Mouse (Mus musculus) liver, embryonic 12.5 days (tissue): ENCODE measurements around the gene Kalrn. TPM values are rescaled to one million over a fixed set of nuclear protein-coding genes. Genes with fewer than 3 reads are reported as not detected.

Experiments used
- ATAC-seq: fragments of 200-750 bp; cut with Nextera tagmentation; 2 replicates; pipeline ENCODE4 v1.8.0; 2017; ENCODE audit warnings: moderate number of reproducible peaks, mild to moderate bottlenecking, moderate library complexity
- H3K27ac ChIP-seq: fragments of 300-500 bp; sonication (generic); 2 replicates; pipeline ENCODE4 v1.5.1; 2016; ENCODE audit warnings: mild to moderate bottlenecking
- H3K27me3 ChIP-seq: fragments of 300-500 bp; sonication (generic); replicated peaks from 2 replicates; pipeline ENCODE4 v1.6.1; 2016; ENCODE audit warnings: mild to moderate bottlenecking, moderate library complexity
- H3K36me3 ChIP-seq: fragments of 300-500 bp; sonication (generic); 2 replicates; pipeline ENCODE4 v1.6.1; 2016; ENCODE audit warnings: mild to moderate bottlenecking, moderate library complexity
- H3K4me1 ChIP-seq: fragments of 300-500 bp; sonication (generic); 2 replicates; pipeline ENCODE4 v1.6.1; 2016
- H3K4me2 ChIP-seq: fragments of 300-500 bp; sonication (generic); 2 replicates; pipeline ENCODE4 v1.6.1; 2016; ENCODE audit warnings: mild to moderate bottlenecking, moderate library complexity
- H3K4me3 ChIP-seq: fragments of 300-500 bp; sonication (generic); 2 replicates; pipeline ENCODE4 v1.5.1; 2016; ENCODE audit warnings: mild to moderate bottlenecking, moderate library complexity
- H3K9ac ChIP-seq: fragments of 300-500 bp; sonication (generic); 2 replicates; pipeline ENCODE4 v1.6.1; 2016; ENCODE audit warnings: mild to moderate bottlenecking, moderate library complexity
- H3K9me3 ChIP-seq: fragments of 300-500 bp; sonication (generic); replicated peaks from 2 replicates; pipeline ENCODE4 v1.6.1; 2016; ENCODE audit warnings: mild to moderate bottlenecking, moderate library complexity
- WGBS: fragments of 180-500 bp; shearing (Covaris S2); methylation state at CpG from one replicate; pipeline ENCODE4 v1.1.7; 2016; ENCODE audit not compliant: insufficient replicate concordance; 5-methylcytosine and 5-hydroxymethylcytosine counted together
- polyA plus RNA-seq: library from polyadenylated mRNA; unstranded; fragments of >200 nt; fragmentation: Nextera tagmentation; extraction: Ambion mirVana; gene quantifications from 2 replicates; pipeline ENCODE4 v1.2.1, GENCODE M21; 2016

The Kalrn gene
- polyA plus RNA-seq, 1 experiment from 2014 or later, result 18.6 TPM

- H3K4me3 ChIP-seq, result no peak overlapping the region
- H3K27me3 ChIP-seq, result no peaks in the 10 kb centered on the region
- H3K27ac ChIP-seq, result no peak overlapping the region
- 51% methylated on average over 3 of the region's 3 CpGs for WGBS
- no peak overlapping the region for H3K4me2 ChIP-seq
- H3K36me3 ChIP-seq, result no peaks in the 10 kb centered on the region
- no peak overlapping the region for H3K9ac ChIP-seq
- no peaks in the 10 kb centered on the region for H3K4me1 ChIP-seq
- no peak for ATAC-seq
- H3K9me3 ChIP-seq, result no peaks in the 10 kb centered on the region
Measured at GRCm38 (mm10) chr16:34489805-34490325, 83.5 kb downstream of the Kalrn start.

- Histone ChIP-seq H3K27ac (no peak overlapping the region), H3K9ac (no peak overlapping the region)
Measured at GRCm38 (mm10) chr16:34487823-34488222, 85.5 kb downstream of the Kalrn start.

GRCm38 (mm10) chr16:34487268-34487667 lies 86.1 kb downstream of the Kalrn start:
- Histone ChIP-seq H3K27me3 (no peaks in the 10 kb centered on the region), H3K4me2 (no peak overlapping the region), H3K4me3 (no peak overlapping the region), H3K4me1 (no peaks in the 10 kb centered on the region), H3K9ac (no peak overlapping the region), H3K9me3 (no peaks in the 10 kb centered on the region), H3K27ac (no peak overlapping the region), H3K36me3 (no peaks in the 10 kb centered on the region)
- no peak for ATAC-seq
- 71% methylated on average over 7 of the region's 7 CpGs for WGBS

More at GRCm38 (mm10) chr16:34487823-34488222, 85.5 kb downstream of the Kalrn start:
- no peak for ATAC-seq
- WGBS, result 63% methylated on average over 5 of the region's 5 CpGs
- Histone ChIP-seq H3K4me1 (no peaks in the 10 kb centered on the region), H3K4me2 (no peak overlapping the region), H3K4me3 (no peak overlapping the region), H3K36me3 (no peaks in the 10 kb centered on the region), H3K9me3 (no peaks in the 10 kb centered on the region), H3K27me3 (no peaks in the 10 kb centered on the region)

- no peak overlapping the region for H3K27ac ChIP-seq
- WGBS, result 66% methylated on average over 6 of the region's 6 CpGs
Measured at GRCm38 (mm10) chr16:34485483-34485882, 87.8 kb downstream of the Kalrn start.

GRCm38 (mm10) chr16:34484921-34485320 lies 88.4 kb downstream of the Kalrn start:
- Histone ChIP-seq H3K4me3 (no peak overlapping the region), H3K27ac (no peak overlapping the region), H3K4me1 (no peaks in the 10 kb centered on the region), H3K9me3 (no peaks in the 10 kb centered on the region), H3K36me3 (no peaks in the 10 kb centered on the region), H3K4me2 (no peak overlapping the region), H3K9ac (no peak overlapping the region), H3K27me3 (no peaks in the 10 kb centered on the region)
- ATAC-seq, result no peak
- WGBS, result 46% methylated on average over 3 of the region's 3 CpGs

More at GRCm38 (mm10) chr16:34485483-34485882, 87.8 kb downstream of the Kalrn start:
- no peak overlapping the region for H3K9ac ChIP-seq
- H3K36me3 ChIP-seq, result no peaks in the 10 kb centered on the region
- no peaks in the 10 kb centered on the region for H3K9me3 ChIP-seq
- H3K4me3 ChIP-seq, result no peak overlapping the region
- ATAC-seq, result no peak
- no peaks in the 10 kb centered on the region for H3K27me3 ChIP-seq
- H3K4me2 ChIP-seq, result no peak overlapping the region
- H3K4me1 ChIP-seq, result no peaks in the 10 kb centered on the region

GRCm38 (mm10) chr16:34484213-34484612 lies 89.1 kb downstream of the Kalrn start:
- Histone ChIP-seq H3K9me3 (no peaks in the 10 kb centered on the region), H3K36me3 (no peaks in the 10 kb centered on the region), H3K4me1 (no peaks in the 10 kb centered on the region), H3K4me2 (no peak overlapping the region), H3K9ac (no peak overlapping the region), H3K27ac (no peak overlapping the region), H3K4me3 (no peak overlapping the region), H3K27me3 (no peaks in the 10 kb centered on the region)
- 81% methylated on average over 1 of the region's 1 CpGs for WGBS
- ATAC-seq, result no peak

- WGBS, result 84% methylated on average over 6 of the region's 6 CpGs
- Histone ChIP-seq H3K27ac (no peak overlapping the region), H3K4me1 (no peaks in the 10 kb centered on the region)
Measured at GRCm38 (mm10) chr16:34483716-34484115, 89.6 kb downstream of the Kalrn start.

GRCm38 (mm10) chr16:34474741-34475140 lies 98.6 kb downstream of the Kalrn start:
- no peaks in the 10 kb centered on the region for H3K4me1 ChIP-seq
- no peak overlapping the region for H3K4me2 ChIP-seq
- H3K27ac ChIP-seq, result no peak overlapping the region
- H3K36me3 ChIP-seq, result no peaks in the 10 kb centered on the region
- ATAC-seq, result no peak
- WGBS, result 45% methylated on average over 4 of the region's 4 CpGs
- H3K9ac ChIP-seq, result no peak overlapping the region
- H3K4me3 ChIP-seq, result no peak overlapping the region
- H3K9me3 ChIP-seq, result no peaks in the 10 kb centered on the region
- no peaks in the 10 kb centered on the region for H3K27me3 ChIP-seq

More at GRCm38 (mm10) chr16:34483716-34484115, 89.6 kb downstream of the Kalrn start:
- H3K27me3 ChIP-seq, result no peaks in the 10 kb centered on the region
- H3K36me3 ChIP-seq, result no peaks in the 10 kb centered on the region
- H3K4me2 ChIP-seq, result no peak overlapping the region
- no peaks in the 10 kb centered on the region for H3K9me3 ChIP-seq
- no peak for ATAC-seq
- no peak overlapping the region for H3K4me3 ChIP-seq
- H3K9ac ChIP-seq, result no peak overlapping the region

- WGBS, result 58% methylated on average over 4 of the region's 4 CpGs
- no peaks in the 10 kb centered on the region for H3K36me3 ChIP-seq
- H3K9me3 ChIP-seq, result no peaks in the 10 kb centered on the region
- no peak overlapping the region for H3K4me2 ChIP-seq
- no peak overlapping the region for H3K27ac ChIP-seq
- H3K4me1 ChIP-seq, result 0 out of 2 replicates have a peak, but pooled peaks cover 5% of the 10 kb centered on the region
- H3K9ac ChIP-seq, result no peak overlapping the region
- H3K4me3 ChIP-seq, result no peak overlapping the region
- no peaks in the 10 kb centered on the region for H3K27me3 ChIP-seq
- no peak for ATAC-seq
Measured at GRCm38 (mm10) chr16:34473891-34474290, 99.4 kb downstream of the Kalrn start.

GRCm38 (mm10) chr16:34471441-34471840 lies 101.9 kb downstream of the Kalrn start:
- 0 out of 2 replicates have a peak, but pooled peaks cover 5% of the 10 kb centered on the region for H3K4me1 ChIP-seq
- no peak overlapping the region for H3K4me3 ChIP-seq
- no peak for ATAC-seq

GRCm38 (mm10) chr16:34470343-34470742 lies 103.0 kb downstream of the Kalrn start:
- no peaks in the 10 kb centered on the region for H3K36me3 ChIP-seq
- 0 out of 2 replicates have a peak, but pooled peaks cover 5% of the 10 kb centered on the region for H3K4me1 ChIP-seq
- H3K27ac ChIP-seq, result no peak overlapping the region
- H3K27me3 ChIP-seq, result no peaks in the 10 kb centered on the region
- no peak overlapping the region for H3K4me3 ChIP-seq
- no peak for ATAC-seq
- H3K9ac ChIP-seq, result no peak overlapping the region
- 69% methylated on average over 5 of the region's 5 CpGs for WGBS
- no peak overlapping the region for H3K4me2 ChIP-seq
- no peaks in the 10 kb centered on the region for H3K9me3 ChIP-seq

More at GRCm38 (mm10) chr16:34471441-34471840, 101.9 kb downstream of the Kalrn start:
- no peaks in the 10 kb centered on the region for H3K36me3 ChIP-seq
- H3K27ac ChIP-seq, result no peak overlapping the region
- no peaks in the 10 kb centered on the region for H3K27me3 ChIP-seq
- no peak overlapping the region for H3K9ac ChIP-seq
- WGBS, result 60% methylated on average over 4 of the region's 4 CpGs
- no peak overlapping the region for H3K4me2 ChIP-seq
- H3K9me3 ChIP-seq, result no peaks in the 10 kb centered on the region

GRCm38 (mm10) chr16:34469277-34469868 lies 104.0 kb downstream of the Kalrn start:
- H3K4me2 ChIP-seq, result no peak overlapping the region
- H3K4me1 ChIP-seq, result 0 out of 2 replicates have a peak, but pooled peaks cover 5% of the 10 kb centered on the region
- no peak for ATAC-seq
- H3K9me3 ChIP-seq, result no peaks in the 10 kb centered on the region
- 53% methylated on average over 8 of the region's 8 CpGs for WGBS
- H3K9ac ChIP-seq, result no peak overlapping the region
- H3K27ac ChIP-seq, result no peak overlapping the region
- no peaks in the 10 kb centered on the region for H3K36me3 ChIP-seq
- H3K27me3 ChIP-seq, result no peaks in the 10 kb centered on the region
- H3K4me3 ChIP-seq, result no peak overlapping the region
